Mouse (Mus musculus) E14TG2a.4 (cell line): ENCODE measurements around the gene 4930518I15Rik.

ENCODE experiments used
- H3K27me3 ChIP-seq: 2 replicates; pipeline ENCODE4 v1.6.1; 2014; ENCODE audit warnings: low read length, control low read depth; ENCODE audit not compliant: insufficient read depth
- H3K36me3 ChIP-seq: 2 replicates; pipeline ENCODE4 v1.6.1; 2014; ENCODE audit warnings: low read length, control low read depth; ENCODE audit not compliant: insufficient read depth
- H3K4me1 ChIP-seq: replicated peaks from 2 replicates; pipeline ENCODE4 v1.6.1; 2014; ENCODE audit warnings: low read depth, low read length, control low read depth
- H3K4me3 ChIP-seq: replicated peaks from 2 replicates; pipeline ENCODE4 v1.5.1; 2014; ENCODE audit warnings: mild to moderate bottlenecking, low read length
- H3K9me3 ChIP-seq: 2 replicates; pipeline ENCODE4 v1.6.1; 2014; ENCODE audit warnings: low read length, control low read depth
- CTCF ChIP-seq: conservative IDR thresholded peaks from 2 replicates; pipeline ENCODE4 v1.5.1; 2014; ENCODE audit warnings: low read length
- NANOG ChIP-seq: IDR thresholded peaks from 2 replicates; pipeline ENCODE4 v1.6.1; 2014; ENCODE audit warnings: borderline replicate concordance, low read length, mixed read lengths
- POU5F1 ChIP-seq: IDR thresholded peaks from 2 replicates; pipeline ENCODE4 v1.6.1; 2014; ENCODE audit warnings: low read length, borderline replicate concordance

Gene 4930518I15Rik

GRCm38 (mm10) chr2:156884396-156885211, 26.9 kb upstream of the 4930518I15Rik start:
- TF ChIP-seq CTCF = no peak
- no peak for TF ChIP-seq POU5F1
- no peak for TF ChIP-seq NANOG
- Histone ChIP-seq H3K4me3 (no peak overlapping the region), H3K9me3 (no peaks in the 10 kb centered on the region), H3K36me3 (no peaks in the 10 kb centered on the region), H3K27me3 (no peaks in the 10 kb centered on the region; the same call in 1 of the 2 replicates), H3K4me1 (peaks cover 10% of the 10 kb centered on the region)

GRCm38 (mm10) chr2:156882431-156883001, 24.8 kb upstream of the 4930518I15Rik start:
- H3K27me3 ChIP-seq = no peaks in the 10 kb centered on the region
- no peak overlapping the region for H3K4me3 ChIP-seq
- no peaks in the 10 kb centered on the region for H3K36me3 ChIP-seq
- no peaks in the 10 kb centered on the region for H3K9me3 ChIP-seq
- TF ChIP-seq NANOG (no peak), POU5F1 (no peak), CTCF (no peak)
- H3K4me1 ChIP-seq = peaks cover 14% of the 10 kb centered on the region

GRCm38 (mm10) chr2:156879541-156879940, 21.8 kb upstream of the 4930518I15Rik start:
- Histone ChIP-seq H3K27me3 (no peaks in the 10 kb centered on the region), H3K4me3 (no peak overlapping the region), H3K9me3 (no peaks in the 10 kb centered on the region), H3K4me1 (peaks cover 24% of the 10 kb centered on the region), H3K36me3 (peaks cover 10% of the 10 kb centered on the region)
- TF ChIP-seq CTCF (no peak), NANOG (no peak), POU5F1 (no peak)

GRCm38 (mm10) chr2:156877726-156878125, 20.0 kb upstream of the 4930518I15Rik start:
- no peaks in the 10 kb centered on the region for H3K27me3 ChIP-seq
- no peak for TF ChIP-seq NANOG
- no peak for TF ChIP-seq CTCF
- no peak for TF ChIP-seq POU5F1
- no peak overlapping the region for H3K4me3 ChIP-seq
- H3K9me3 ChIP-seq = no peaks in the 10 kb centered on the region
- H3K36me3 ChIP-seq = peaks cover 28% of the 10 kb centered on the region
- H3K4me1 ChIP-seq = peaks cover 30% of the 10 kb centered on the region

- peaks cover 40% of the 10 kb centered on the region for H3K4me1 ChIP-seq
- H3K4me3 ChIP-seq = no peak overlapping the region
- peaks cover 54% of the 10 kb centered on the region for H3K36me3 ChIP-seq
- TF ChIP-seq CTCF (no peak), NANOG (no peak), POU5F1 (no peak)
- no peaks in the 10 kb centered on the region for H3K27me3 ChIP-seq
- H3K9me3 ChIP-seq = no peaks in the 10 kb centered on the region
These were observed 17.2 kb upstream of the 4930518I15Rik start for GRCm38 (mm10) chr2:156874760-156875510.

- Histone ChIP-seq H3K9me3 (no peaks in the 10 kb centered on the region), H3K4me3 (no peak overlapping the region), H3K4me1 (peaks cover 46% of the 10 kb centered on the region), H3K36me3 (peaks cover 60% of the 10 kb centered on the region), H3K27me3 (no peaks in the 10 kb centered on the region)
- no peak for TF ChIP-seq CTCF
- no peak for TF ChIP-seq NANOG
- no peak for TF ChIP-seq POU5F1
These were observed 16.5 kb upstream of the 4930518I15Rik start for GRCm38 (mm10) chr2:156874047-156874759.

GRCm38 (mm10) chr2:156873629-156874028, 15.9 kb upstream of the 4930518I15Rik start:
- Histone ChIP-seq H3K4me1 (peaks cover 52% of the 10 kb centered on the region), H3K4me3 (no peak overlapping the region), H3K9me3 (no peaks in the 10 kb centered on the region), H3K36me3 (peaks cover 66% of the 10 kb centered on the region), H3K27me3 (no peaks in the 10 kb centered on the region)
- TF ChIP-seq NANOG (no peak), CTCF (peak; percentile 51)

GRCm38 (mm10) chr2:156870519-156870918, 12.8 kb upstream of the 4930518I15Rik start:
- H3K4me3 ChIP-seq = no peak overlapping the region
- peaks cover 95% of the 10 kb centered on the region for H3K36me3 ChIP-seq
- H3K27me3 ChIP-seq = no peaks in the 10 kb centered on the region
- no peaks in the 10 kb centered on the region for H3K9me3 ChIP-seq
- TF ChIP-seq POU5F1 = no peak
- TF ChIP-seq NANOG = no peak
- TF ChIP-seq CTCF = no peak
- peaks cover 51% of the 10 kb centered on the region for H3K4me1 ChIP-seq
